Mouse (Mus musculus): ENCODE results near the gene Aanat.
"Not testable (repeated sequence)": the region's sequence is repeated elsewhere in the genome, so short reads cannot be mapped to it uniquely, and the experiment has no call there.

Gene Aanat

GRCm38 (mm10) chr11:116628712-116629111, 42.5 kb downstream of the Aanat start:
- DNase-seq (ENCODE audit: low read depth, low spot score) = peak; percentile 89

- DNase-seq (ENCODE audit: low read depth, low spot score) = no peak
Measured at GRCm38 (mm10) chr11:116629472-116629871, 43.2 kb downstream of the Aanat start.

DNA sequence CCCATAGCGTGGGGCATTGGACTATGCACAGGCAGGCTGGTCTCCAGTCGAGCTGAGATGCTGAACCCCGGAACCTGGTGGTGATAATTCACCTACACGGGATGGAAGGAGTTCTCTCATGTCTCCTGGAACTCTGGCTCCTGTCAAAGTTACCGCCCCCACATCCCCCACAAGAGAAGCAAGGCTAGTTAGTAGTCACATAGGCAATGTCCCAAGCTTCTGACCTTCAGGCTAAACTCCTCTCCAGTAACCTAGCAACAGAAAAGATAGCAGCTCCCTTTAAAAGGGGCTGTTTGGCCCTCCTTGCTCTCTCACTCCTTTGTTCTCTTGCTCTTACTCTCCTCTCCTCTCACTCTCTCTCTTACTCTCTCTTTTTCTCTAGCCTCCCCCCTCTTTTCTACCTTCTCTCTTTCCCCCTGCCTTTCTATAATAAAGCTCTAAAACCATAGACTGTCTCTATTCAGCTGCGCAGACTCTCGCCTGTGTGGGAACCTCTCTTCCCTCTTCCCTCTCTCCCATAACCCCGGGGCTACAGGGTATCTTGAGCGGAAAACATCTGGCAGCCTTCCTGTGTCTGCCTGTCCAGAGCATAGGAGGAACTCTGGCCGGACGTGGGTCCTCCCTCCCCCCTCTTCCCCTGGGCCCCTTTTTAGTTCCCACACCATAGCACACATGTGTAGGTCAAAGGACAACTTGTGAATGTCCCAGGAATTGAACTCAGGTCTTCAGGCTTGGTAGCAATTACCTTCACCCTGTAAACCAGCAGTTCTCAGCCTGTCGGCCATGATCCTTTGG, 44.1 kb downstream of the Aanat start:
- no peak for DNase-seq (ENCODE audit: low read depth, low spot score)

DNA sequence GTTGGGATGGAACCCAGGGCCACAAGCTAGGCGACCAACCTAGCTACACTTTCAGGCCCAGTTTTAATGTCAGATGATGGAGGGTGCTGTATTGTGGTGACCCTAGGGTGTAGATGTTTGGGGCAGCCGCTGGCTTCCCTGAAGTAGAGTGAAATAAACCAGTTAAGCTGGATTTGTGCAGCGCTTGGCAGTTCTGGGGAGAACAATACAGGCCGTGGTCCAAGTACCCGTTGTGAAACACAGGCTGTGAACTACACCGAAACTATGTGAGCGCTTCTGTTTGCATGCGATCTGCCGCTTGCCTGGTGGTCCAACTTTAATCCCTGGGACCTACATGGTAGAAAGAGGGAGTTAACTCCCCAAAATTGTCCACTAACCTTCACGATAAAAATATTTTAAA, 46.7 kb downstream of the Aanat start:
- no peak for DNase-seq (ENCODE audit: low read depth, low spot score)

- not testable (repeated sequence) for DNase-seq (ENCODE audit: low read depth, low spot score)
Measured at GRCm38 (mm10) chr11:116636607-116637006, 50.4 kb downstream of the Aanat start.

GRCm38 (mm10) chr11:116641168-116641567, 54.9 kb downstream of the Aanat start:
- DNase-seq (ENCODE audit: low read depth, low spot score) = no peak

DNA sequence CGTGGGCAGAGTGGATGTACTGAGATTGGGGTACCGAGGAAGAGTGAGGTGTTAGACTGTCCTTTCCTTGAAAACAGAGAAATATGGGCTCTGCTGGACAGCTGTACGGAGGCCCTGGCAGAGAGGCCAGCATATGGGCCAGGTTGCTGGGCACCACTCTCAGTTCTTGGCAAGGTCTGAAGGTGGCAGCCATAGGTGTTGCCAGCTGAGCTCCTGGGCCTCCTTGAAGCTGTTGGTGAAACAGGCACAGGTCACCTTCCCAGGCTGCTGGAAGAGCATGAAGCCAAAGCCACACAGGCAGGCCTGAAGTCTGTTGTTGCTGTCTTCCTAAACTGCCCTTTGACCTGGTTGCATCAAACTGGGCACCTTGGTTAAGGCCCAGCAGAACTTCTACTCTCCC, 55.5 kb downstream of the Aanat start:
- DNase-seq (ENCODE audit: low read depth, low spot score) = no peak

GRCm38 (mm10) chr11:116642681-116643578, 56.7 kb downstream of the Aanat start:
- DNase-seq (ENCODE audit: low read depth, low spot score) = peak; percentile 81

- DNase-seq (ENCODE audit: low read depth, low spot score) = no peak
Measured at GRCm38 (mm10) chr11:116643579-116644224, 57.5 kb downstream of the Aanat start.

- DNase-seq (ENCODE audit: low read depth, low spot score) = no peak
Measured at GRCm38 (mm10) chr11:116644225-116645112, 58.2 kb downstream of the Aanat start.

- DNase-seq (ENCODE audit: low read depth, low spot score) = no peak
Measured at GRCm38 (mm10) chr11:116645446-116646110, 59.3 kb downstream of the Aanat start.

DNA sequence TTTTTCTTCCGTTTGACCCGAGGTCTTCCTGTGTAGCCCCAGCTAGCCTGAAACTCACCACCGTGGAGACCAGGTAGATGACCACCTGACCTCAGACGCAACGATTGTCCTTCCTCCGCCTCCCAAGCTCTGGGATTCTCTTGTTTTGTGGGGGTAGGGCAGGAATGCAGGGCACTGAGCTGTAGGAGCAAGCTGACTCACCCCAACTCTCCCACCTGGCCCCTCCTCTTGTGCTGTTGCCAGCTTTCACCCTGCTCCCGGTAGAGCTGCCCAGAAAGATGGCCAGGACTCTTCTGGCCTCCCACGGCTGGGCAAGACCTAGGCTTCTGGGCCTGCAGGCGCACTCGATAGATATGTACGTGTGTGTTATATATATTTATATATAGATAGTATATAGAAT, 59.9 kb downstream of the Aanat start:
- DNase-seq (ENCODE audit: low read depth, low spot score) = no peak

GRCm38 (mm10) chr11:116646771-116647170, 60.5 kb downstream of the Aanat start:
- DNase-seq (ENCODE audit: low read depth, low spot score) = no peak

Data from retina, adult 2 months (tissue).